Mouse (Mus musculus): ENCODE measurements around the gene Spsb4.
A peak's percentile ranks its signal among the peaks of the same experiment; 100 is the strongest.

Gene Spsb4

DNA sequence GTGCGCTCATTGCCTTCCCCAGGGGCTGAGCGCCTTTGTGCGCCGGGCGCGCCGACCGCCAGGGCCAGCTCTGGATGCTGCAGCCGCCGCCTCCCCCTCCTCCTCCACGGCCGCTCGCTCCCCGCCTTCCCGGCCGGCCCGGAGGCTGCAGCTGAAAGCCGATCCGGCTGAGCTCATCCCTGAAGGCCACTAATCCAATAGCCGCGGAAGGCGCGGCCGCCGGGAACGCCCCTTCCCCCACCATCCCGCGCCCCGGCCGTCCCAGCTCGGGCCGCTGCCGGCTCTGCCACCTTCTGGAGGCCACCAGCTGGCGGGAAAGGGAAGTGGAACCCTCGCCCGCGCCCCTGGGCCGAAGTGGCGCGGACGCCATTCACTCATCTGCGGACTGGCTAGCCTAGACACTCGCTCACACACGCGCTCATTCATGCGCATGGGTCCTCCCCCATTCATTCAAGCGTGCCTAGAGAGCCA, at the start of gene Spsb4:
TSS of gene Spsb4 (minus strand) at position 167 of the 471 bp plus-strand sequence.
- DNase-seq (ENCODE audit: extremely low spot score) = peak; percentile 95

DNA sequence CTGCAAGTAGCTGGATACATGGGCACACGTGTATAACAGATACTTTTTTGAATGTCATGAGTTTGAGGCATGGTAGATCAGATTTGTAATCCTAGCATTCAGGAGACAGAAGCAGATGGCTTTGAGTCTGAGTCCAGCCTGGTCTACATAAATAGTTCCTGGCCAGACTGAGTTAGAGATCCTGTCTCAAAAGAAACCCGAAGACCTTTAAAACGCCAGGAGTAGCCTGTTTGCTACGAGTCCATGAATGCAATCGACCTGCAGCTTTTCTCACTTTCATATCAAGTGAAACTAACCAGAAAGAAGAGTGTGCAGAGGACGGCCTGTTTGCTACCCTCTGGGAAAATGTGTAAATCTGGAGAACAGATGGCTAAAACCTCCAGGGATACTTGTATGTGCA, 49.1 kb upstream of the Spsb4 start:
- DNase-seq (ENCODE audit: extremely low spot score) = no peak

DNA sequence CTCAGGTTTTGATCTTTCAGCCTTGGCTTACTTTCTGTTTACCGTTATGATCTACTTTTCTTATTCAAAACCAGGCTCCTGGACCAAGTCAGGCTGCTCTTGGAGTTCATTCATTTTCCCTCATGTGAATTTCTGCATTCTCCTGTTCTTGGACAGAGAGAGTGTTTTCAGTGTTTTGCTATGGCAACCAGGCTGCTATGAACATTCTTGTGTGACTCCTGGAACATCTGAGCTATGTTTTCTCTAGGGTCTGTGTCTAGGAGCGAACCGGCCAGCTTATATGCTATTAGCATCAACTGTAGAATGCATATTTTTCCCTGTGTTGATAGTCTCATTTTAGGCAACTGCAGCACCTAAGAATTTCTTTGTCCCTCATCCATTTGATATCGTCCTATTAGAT, 47.2 kb upstream of the Spsb4 start:
- no peak for DNase-seq (ENCODE audit: extremely low spot score)

DNA sequence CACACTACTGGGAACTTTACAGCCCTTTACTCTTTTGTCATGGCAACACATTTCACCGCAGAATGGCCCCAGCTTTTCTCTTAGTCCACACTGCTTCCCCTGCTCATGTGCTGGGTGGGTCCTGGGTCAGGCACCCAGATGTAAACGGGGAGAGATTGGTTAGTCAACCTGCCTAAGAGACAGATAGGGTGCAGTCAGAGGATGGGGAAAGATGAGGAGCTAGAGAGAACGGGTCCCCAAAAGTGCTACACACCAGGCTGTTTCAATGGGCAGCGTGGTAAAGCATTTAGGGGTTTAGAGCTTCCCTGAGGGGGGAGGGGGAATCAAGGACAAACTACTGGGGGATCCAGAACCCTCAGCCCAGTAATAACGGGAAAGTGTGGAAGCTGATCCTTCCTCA, 46.6 kb upstream of the Spsb4 start:
- no peak for DNase-seq (ENCODE audit: extremely low spot score)

DNA sequence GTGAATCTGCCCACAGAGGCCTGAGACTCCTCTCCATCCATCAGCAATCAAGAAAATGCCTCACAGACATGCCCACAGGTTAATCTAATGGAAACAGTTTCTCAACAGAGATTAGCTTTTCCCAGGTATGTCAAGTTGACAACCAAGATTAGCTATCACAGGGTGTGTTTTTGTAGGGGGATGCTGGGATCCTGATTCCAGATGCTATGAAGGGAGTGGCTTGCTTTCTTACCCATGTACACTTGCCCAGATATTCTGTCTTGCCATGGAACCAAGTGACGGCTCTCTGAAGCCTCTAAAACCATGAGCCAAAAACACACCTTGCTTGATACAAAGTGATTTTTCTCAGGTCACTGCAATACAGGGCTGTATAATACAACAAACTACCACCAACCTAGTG, 45.5 kb upstream of the Spsb4 start:
- no peak for DNase-seq (ENCODE audit: extremely low spot score)

DNA sequence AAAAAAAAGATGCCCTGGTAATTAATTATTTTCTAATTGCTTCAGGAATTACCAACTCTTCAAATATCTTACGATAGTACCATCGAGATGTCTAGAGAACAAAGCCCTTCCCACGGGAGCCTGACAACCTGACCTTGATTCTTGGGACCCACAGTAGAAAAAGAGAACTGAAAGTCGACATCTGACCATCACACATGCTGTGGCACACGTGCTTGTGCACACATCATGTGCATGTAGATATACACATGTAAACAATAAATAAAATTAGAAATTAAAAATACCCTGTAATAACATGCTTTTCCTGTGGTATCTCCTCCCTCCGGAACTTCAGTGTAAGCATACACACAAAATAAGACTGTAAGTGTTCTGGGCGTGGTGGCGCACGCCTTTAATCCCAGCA, 43.1 kb upstream of the Spsb4 start:
- no peak for DNase-seq (ENCODE audit: extremely low spot score)

DNA sequence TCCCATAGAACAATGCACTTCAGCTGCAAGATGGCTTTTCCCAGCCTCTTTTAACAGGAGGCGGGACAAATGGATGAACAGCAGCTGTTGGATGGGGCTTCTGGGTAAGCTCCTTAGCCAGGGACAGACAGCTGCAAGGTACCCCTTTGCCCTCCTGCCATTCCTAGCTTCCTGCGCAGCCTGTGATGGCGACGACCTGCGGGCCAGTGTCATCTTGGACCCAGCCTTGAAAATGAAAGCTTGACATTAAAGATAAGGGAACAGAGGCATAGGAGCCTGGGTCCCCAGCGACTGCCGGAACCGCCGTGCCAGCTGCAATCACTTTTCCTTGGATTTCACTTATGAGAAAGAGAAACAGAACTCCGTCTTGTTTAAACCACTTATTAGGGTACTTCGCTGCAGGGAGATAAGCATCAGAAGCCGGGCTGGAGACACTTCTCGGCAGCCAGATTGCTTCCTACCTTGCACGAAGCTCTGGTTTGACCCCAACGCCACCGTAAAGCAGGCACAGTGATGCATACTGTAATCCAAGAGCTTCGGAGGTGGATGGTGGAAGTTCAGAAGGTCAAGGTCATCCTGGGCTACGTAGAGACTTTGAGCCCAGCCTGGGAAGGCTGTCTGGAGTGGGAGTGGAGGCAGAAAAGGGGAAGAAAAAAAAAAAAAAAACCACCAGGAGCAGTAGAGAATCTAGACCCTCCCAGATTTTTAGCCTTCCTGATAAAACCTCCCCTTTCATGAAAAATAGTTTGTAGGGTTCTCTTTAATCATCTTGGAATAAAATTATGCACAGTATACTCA, 38.1 kb upstream of the Spsb4 start:
- DNase-seq (ENCODE audit: extremely low spot score) = no peak

DNA sequence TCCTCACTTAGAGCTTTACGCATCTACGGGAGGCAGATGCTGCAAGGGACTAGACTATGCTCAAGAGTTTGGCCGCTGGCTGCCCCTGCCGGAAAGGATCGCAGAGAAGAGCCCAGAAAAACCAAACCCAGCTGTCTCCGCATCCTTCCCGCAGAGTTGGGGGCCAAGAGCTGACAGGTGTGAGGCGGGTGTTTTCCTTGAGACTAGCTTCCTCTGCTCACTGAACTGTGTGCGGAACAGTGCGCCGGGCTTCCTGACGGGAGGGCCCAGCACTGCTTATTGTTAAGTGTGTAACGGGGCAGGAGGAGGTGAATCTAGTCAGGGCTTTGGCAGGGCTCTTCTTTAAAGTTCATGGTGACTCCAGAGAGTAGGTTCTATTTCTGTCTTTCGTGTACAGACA, 37.3 kb upstream of the Spsb4 start:
- DNase-seq (ENCODE audit: extremely low spot score) = no peak

DNA sequence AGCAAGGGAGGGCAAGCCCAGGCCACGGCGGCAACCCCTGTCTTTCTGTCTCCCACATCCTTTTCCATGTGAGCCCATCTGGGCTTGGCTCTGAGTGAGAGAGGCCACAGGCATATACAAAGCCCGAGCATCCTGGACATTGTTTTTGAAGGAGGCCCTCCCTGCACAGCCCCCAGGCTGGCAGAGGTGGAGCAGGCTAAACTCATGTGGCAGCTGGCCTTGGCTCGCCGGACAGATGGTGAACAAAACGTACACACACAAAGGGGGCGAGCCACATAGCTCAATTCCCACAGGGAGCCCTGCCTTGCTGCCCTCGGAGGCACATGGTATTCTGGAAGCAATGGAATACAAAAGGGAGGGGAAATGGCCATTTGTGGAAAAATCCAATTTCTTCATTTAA, 32.5 kb upstream of the Spsb4 start:
- peak; percentile 34 for DNase-seq (ENCODE audit: extremely low spot score)

DNA sequence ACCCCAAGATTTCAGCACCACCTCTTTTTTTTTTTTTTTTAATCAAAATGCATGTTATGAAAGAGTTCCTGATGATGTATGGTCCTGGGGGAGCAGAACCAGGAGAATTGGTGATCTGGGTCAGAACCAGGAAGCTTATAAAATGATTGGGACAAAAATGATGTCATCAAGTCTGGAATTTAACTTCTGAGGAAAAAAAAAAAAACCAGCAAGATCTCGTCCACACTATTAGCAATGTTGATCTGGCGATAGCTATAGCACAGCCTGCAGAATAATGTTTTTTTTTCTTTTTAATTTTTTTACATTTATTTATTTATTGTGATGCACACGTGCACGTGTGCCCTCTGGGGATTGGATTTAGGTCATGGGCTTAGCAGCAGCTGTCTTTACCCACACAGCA, 27.6 kb upstream of the Spsb4 start:
- DNase-seq (ENCODE audit: extremely low spot score) = no peak

DNA sequence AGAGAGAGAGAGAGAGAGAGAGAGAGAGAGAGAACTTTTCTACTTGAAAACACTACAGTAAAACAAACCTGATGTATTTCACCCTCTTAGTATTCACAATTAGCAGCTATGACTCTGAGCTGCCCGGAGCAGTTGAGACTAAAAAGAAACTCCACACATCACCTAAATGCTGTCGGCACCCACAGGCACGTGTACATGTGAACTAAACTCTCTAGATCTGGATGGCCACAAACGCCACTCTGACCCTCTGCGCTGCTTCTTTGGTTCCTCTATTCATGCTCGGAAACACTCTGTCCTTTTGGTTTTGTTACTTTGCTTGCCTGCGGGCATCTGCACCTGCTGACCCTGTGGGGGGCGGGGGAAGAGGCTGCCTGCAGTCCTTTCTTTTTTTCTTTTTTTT, 23.0 kb upstream of the Spsb4 start:
- DNase-seq (ENCODE audit: extremely low spot score) = no peak

DNA sequence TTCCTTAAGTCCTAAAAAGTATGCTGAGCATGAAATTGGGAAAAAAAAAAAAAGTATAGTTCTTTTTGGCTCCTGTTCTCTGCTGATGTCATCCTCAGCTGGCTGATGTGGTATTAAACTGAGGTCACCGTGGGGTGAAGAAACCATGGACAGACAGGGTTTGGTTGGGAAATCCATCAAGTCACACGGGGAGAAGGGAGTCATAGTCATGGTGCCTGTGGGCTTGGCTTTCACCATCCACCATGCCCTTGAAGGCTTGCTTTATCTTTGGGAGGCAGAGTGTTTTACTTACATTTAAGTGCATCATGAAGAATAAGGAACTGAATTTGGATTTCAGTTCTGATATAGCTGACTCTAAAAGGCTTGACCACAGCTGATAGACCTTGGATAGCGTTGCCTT, 19.4 kb upstream of the Spsb4 start:
- DNase-seq (ENCODE audit: extremely low spot score) = no peak

DNA sequence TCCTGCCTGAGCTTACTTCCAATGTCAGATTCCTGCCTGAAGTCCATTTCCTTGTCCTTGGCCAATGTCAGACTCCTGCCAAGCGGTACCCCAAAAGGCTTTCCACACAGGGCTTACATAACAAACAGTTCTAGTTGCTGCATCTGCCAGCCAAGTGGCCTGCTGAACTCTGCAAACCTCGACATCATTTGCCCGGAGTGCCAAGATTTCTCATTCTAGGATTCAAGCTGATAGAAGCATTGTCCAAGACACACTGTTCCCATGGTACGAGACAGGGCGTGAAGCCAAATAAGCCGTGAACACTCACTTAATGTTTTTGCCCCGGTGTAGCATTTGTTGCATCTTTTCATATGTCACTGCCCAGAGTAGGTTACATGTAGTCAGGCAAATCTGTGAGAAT, 18.0 kb upstream of the Spsb4 start:
- DNase-seq (ENCODE audit: extremely low spot score) = no peak

DNA sequence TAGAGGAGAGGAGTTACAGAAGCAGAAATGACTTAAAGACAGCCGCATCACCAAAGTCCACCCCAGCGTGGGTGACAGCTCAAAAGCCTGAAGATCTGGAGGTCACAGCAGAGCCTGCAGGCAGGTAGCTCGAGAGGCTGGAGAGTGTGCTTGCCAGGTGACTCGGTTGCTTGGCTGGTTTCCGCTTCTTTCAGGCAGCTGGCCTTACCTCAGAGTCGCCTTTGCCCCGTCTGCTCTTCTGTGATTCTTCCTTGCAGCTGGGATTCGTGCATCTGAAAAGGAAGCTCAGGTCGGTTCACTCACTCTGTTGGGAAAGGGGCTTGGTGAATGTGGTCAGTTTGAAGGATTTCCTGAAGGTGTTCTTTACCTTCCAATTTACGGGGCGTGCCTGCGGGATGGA, 8.7 kb upstream of the Spsb4 start:
- DNase-seq (ENCODE audit: extremely low spot score) = no peak

DNA sequence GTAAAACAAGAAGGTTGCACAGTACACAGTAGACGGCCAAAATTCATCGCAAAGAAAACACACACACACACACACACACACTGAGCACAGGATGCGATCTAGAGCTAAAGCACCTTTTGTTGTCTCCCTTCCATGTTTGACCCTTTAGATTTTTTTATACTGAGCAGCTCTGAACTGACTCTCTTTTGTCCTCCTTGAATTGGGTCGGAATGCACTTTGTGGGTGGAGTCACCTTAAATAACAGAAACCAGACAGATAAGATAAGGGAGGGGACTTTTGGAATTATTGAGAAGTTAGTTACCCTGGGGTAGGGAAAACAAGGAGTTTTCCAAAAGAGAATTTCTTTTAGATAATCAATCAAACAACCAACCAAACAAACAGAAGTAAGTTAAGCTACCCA, 7.4 kb upstream of the Spsb4 start:
- no peak for DNase-seq (ENCODE audit: extremely low spot score)

DNA sequence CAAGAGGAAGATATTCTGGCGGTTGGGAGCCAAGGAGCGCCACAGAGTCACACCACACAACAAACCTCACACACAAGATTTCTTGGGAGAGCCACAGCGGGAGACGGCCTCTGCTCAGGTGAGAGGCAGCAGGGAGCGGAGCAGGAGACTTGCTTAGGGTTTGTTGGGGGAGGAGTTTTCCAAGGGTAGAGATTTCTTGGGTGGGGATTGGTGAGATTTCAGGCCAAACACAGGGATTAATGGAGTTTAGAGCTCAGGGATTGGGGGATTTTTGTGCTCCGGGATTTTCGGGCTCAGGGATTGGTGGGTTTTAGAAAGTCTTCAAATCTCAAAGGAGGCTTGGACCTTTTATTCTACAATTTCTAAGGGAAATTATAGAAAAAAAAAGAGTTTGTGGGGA, 5.8 kb upstream of the Spsb4 start:
- no peak for DNase-seq (ENCODE audit: extremely low spot score)

DNA sequence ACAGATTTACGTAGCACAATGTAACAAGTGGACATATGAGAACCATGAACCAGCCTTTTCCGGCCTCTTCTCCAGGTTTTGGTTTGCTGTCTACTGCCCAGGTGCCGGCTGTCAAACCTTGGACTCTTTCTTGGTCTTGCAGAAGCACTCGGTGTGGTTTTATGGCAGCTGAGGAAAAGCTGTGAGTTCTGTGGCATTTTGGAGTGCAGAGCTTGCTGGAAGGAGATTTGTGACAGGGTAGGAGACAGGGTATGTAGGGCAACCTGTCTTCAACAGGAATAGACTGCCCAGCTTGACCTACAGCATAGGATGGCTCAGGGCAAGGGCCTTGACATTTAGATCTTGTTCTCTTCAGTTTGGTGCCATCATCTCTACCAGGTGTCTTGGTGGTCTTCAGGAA, 4.3 kb upstream of the Spsb4 start:
- DNase-seq (ENCODE audit: extremely low spot score) = no peak

DNA sequence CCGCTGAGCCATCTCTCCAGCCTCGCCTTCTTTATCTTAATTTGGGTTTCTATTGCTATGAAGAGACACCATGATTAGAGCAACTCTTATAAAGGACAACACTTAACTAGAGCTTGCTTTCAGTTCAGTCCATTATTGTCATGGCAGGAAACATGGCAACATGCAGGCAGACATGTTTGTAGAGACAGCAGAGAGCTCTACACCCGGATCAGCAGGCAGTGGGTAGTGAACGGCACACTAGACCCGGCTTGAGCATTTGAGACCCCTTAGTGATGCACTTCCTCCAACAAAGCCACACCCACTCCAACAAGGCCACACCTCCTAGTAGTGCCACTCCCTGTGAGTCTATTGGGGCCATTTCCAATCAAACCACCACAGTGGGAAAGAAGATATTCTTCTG, 3.7 kb upstream of the Spsb4 start:
- no peak for DNase-seq (ENCODE audit: extremely low spot score)

DNA sequence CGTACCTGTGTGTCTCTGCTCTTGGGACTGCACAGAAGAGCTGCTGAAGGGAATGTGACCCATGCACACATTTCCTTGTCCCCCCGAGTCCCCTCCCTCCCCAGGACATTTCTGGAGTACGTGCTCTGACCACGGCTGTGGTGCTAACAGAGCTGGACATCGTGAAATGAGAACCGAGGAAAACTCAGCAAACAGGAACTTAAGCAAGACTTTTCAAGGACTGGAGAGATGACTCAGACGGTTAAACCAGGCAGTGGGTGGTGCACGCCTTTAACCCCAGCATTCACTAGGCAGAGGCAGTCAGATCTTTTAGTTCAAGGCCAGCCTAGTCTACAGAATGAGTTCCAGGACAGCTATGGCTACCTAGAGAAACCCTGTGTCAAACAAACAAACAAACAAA, 1.5 kb upstream of the Spsb4 start:
- DNase-seq (ENCODE audit: extremely low spot score) = no peak

DNA sequence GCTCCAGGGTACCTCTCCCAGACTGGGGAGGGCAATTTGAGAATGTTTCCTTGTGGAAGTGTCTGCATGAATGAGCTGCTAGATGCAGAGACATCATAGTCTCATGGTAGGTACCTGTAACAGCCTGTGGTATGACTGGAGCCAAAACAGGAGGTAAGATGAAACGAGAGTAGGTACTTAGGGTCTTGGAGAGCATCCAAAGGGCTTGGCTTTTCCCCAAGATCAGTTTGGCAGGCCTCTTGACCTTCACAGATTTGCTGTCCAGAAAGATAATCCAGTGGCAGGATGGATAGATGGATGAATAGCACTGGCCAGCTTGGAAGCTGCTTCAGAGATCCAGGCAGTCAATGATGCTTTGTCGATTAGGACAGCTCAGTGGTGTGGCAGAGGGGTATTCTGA, 1.0 kb upstream of the Spsb4 start:
- no peak for DNase-seq (ENCODE audit: extremely low spot score)

DNA sequence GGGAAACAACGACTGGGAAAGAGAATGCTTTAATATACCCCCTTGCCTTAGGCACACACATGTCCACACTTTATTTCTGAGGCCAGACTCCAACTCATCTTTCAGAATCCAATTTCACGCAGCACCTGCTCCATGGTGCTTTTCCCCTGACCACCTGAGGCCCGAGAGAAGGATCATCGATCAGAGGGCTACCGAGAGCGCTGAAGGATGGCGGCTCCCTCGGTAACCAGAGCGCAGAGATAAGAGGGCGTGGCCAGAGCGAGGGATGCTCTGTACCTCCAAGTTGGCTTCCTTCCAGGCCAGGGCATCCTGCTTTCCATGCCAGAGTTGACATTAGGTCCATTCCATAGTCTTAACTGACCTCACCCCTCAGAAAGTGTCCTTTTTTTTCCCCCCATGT, 588 bp upstream of the Spsb4 start:
- no peak for DNase-seq (ENCODE audit: extremely low spot score)

DNA sequence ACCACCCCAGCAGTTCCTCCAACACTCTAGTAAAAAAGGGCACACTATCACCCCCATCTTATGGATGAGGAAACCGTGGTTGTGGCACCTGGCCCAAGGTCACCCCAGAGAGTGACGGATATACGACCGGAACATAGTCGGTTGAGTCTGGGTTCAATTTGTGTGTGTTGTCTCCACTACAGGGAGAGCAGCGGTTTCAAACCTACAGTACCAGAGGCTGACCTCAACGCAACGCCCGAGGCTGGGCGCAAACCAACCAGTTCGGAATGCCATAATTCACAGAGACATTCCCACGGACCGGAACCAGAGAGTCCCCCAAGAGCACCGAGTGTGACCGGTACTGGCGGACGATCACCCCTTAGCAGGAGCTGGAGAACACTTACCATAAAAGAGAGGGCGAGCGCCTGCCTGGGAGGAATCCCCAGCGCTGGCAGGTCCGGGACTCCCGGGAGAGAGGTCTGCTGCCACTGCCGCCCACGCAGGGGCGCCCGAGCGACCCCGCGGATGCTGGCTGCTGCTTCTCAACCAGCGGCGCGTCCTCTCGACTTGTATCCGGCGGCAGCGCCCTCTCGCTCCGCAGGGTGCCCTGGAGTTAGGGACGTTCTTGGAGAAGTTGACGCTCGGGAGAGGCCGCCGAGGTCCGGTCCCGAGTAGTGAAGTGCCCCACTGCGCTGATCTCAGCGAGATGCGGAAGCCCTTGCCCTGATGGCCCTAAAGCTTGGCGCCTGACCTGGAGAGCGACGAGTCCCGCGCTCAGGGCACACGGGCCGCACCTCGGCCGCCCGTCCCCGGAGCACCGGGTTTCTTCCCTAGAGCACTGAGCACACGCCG, 617 bp downstream of the Spsb4 start:
- DNase-seq (ENCODE audit: extremely low spot score) = peak; percentile 87

DNA sequence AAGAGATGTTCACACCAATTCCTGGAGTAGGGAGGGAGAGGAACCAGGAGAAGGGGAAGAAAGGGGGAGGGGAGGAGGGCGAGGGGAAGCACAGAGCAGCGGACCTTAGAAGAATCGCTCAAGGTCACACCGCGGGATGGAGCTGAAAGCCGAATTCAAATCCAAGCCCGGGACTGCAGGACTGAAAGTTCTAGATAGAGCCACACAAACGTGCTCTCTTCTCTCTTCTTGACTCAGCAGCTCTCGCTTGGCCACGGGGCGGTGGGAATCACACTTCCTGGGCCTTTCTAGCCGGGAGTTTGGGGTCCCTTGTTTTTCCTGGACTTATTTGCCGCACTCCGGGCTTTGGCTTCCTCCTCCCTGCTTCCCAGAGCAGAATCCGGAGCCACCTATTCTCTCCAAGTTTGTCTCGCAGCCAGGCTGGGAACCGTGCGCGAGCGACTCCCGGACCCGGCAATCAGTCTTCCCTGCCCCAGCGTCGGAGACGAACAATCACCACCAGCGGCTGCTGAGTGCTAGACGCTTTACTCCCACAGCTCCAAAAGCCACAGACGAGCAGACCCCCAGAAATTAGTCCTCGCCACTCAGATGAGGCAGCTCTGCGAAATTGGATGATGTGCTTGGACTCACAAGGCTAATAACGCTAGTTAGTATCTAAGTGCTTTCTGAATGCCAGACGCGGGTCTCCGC, 1.4 kb downstream of the Spsb4 start:
- peak; percentile 58 for DNase-seq (ENCODE audit: extremely low spot score)
